Mouse (Mus musculus) liver, adult 2 months (tissue): Measurements from ENCODE around the gene Aff3.

Experiments used
- CTCF ChIP-seq: fragments of 200-500 bp; IDR thresholded peaks from 2 replicates; pipeline ENCODE4 v1.5.1; 2011; ENCODE audit warnings: low read depth, low read length, control low read depth
- POLR2A ChIP-seq: fragments of 200-500 bp; IDR thresholded peaks from 2 replicates; pipeline ENCODE4 v1.6.1; 2011; ENCODE audit warnings: low read length, control low read depth; ENCODE audit not compliant: insufficient read depth; ENCODE audit errors: extremely low read depth

GRCm38 (mm10) chr1:38467305-38468083, 197.3 kb downstream of the Aff3 start:
- TF ChIP-seq CTCF (no peak), POLR2A (no peak)
